Mouse (Mus musculus) spleen, postnatal 0 days (tissue): ENCODE measurements around the gene Aida. TPM values are rescaled to one million over a fixed set of nuclear protein-coding genes. Genes with fewer than 3 reads are reported as not detected.

ENCODE experiments used
- polyA plus RNA-seq: library from polyadenylated mRNA; unstranded; fragments of >200 nt; fragmentation: Nextera tagmentation; extraction: Ambion mirVana; gene quantifications from 2 replicates; pipeline ENCODE4 v1.2.1, GENCODE M21; 2015

Gene Aida
- 30.0 and 31.2 TPM in 2 replicates for polyA plus RNA-seq

DNA sequence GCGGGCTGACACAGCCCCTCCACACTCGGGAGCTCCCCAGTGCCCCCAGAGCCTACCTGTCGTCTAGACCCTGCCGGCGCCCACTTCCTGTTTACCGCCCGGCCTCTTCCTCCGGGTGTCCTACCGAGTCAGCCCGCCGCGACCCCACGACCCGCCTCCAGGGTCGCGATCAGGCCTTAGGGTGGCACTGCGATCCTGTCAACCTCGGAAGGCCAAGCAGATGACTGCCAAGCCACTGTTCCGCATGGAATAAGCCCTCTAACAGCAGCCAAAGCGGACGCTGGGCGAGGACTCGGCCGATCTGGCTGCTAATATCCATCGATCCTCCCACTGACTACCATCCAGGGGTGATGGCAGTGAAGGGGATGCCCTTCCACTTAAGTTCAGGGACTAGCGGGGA lies at the start of gene Aida:
Gene Aida (plus strand): TSS at position 126 of the 400 bp plus-strand sequence.

DNA sequence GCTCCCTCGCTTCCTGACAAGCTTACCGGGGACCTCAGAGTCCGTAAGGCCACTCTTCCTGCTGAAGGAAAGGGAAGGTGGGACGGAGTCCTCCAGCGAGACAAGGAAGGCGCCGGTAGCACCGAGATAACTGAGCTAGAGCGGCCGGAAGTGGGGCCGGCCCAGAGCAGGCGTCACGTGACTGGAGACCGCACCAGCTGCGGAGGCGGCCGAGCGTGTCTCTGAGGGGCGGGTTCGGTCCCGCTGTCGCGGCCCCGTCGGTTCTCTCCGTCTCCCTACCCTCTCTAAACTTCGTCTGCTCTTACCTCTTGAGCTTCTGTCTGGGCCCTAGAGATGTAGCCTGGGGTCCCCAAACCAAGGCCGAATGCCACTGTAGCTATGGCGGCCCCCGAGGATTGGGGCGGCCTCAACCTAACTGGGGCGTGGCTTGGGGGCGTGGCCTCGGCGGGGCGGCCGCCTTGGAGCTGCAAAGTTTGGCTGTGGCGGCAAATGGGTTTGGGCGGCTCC lies 540 bp downstream of the Aida start, which contains the start of gene Brox:
Gene Brox (minus strand): TSS at position 393 of the 507 bp plus-strand sequence.

DNA sequence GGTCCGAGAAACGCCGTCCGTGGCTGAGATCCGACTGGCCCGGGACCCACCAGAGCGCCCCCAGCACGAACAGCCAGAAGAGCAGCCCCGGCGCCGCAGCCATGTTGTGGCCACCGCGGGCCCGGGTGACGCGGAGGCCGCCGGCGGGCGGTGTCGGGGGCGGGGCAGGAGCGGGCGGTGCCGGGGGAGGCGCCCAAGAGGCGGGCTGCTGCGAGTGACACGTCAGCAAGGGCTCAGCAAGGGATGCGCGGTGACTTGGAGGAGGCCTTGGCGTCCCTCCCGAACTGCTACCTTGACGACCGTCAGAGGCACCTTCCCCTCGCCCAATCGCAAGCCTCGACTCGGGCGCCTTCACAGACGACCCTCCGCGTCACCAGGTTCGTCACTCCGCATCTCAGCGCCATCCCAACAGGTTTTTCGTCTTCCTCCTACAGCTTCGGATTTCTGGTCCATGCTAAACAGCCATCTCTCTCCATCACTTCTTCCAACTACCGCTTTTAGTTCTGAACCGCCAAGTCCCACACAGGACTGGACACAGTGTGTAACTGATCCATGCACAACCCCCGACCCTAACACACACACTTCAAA lies 73.1 kb downstream of the Aida start, which contains the start of gene Mia3:
Gene Mia3 (minus strand): TSS at position 127 of the 588 bp plus-strand sequence.

Other genes starting within 250 kb of the Aida start
- gene Disp1, start 75.1 kb upstream of the Aida start, polyA plus RNA-seq, result 2.3 and 3.7 TPM in 2 replicates
- gene Brox, start 679 bp downstream of the Aida start, polyA plus RNA-seq, result 20.7 and 21.4 TPM in 2 replicates
- gene Mia3, start 73.0 kb downstream of the Aida start, polyA plus RNA-seq, result 26.4 and 36.7 TPM in 2 replicates
- gene Taf1a, start 92.4 kb downstream of the Aida start, polyA plus RNA-seq, result 6.1 and 8.7 TPM in 2 replicates
- not detected in 2 replicates for gene Hhipl2, start 121.6 kb downstream of the Aida start, polyA plus RNA-seq